Mouse (Mus musculus) frontal cortex, postnatal 10 days (tissue): ENCODE results near the gene Igll1.
"Not testable (repeated sequence)": the region's sequence is repeated elsewhere in the genome, so short reads cannot be mapped to it uniquely, and the experiment has no call there.

Source experiments
- DNase-seq, 2 experiments: peaks; one replicate each; pipeline ENCODE4 v3.0.0; 2022; ENCODE audit warnings: low spot score in 2 of 2, mixed read lengths in 1 of 2

Gene Igll1

DNA sequence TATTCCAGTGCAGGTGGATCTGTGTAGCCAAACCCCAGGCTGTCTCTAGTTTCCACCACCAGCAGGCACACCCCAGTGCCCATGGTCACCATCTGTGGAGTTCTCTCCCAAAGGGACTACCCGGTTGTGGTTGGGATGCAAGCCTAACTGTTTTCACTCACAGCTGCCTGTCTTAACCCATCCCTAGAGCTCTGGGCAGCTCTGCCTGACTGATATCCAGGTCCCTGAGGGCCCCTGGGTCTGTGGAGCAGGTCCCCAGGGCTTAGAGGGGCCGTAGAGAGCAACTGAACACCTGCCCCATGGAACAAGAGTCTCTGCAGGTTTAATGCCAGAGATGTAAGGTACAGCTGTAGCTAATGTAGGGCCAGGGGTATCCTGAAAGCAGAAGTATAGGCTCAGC is at the start of gene Igll1:
TSS of gene Igll1 (minus strand) at position 8 of the 400 bp plus-strand sequence.
- DNase-seq, result no peak

DNA sequence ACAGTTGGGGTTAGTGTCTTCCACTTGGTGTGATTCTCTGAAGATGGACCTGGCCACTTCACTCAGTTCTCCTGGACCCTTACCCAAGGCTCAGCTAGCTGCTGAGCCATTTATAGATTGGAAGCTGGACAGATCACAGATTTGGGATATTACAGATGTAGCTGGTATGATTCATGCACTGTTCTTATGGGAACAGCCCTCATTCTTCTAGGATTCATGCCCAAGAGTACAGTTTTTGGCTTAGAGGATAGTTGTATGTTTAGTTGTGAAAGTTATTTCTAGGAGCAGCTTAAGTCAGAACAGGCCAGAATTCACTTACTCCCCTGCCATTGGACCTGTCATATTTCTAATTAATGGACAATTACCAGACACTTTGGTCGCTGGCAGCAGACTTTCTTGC is 49.7 kb upstream of the Igll1 start:
- DNase-seq, result no peak

- DNase-seq, result peak; percentile 68 to 74
These were observed 48.1 kb upstream of the Igll1 start for GRCm38 (mm10) chr16:16911641-16912597.

GRCm38 (mm10) chr16:16907799-16908198 is 44.0 kb upstream of the Igll1 start:
- DNase-seq, result no peak

- DNase-seq, result no peak
These were observed 39.4 kb upstream of the Igll1 start for GRCm38 (mm10) chr16:16903188-16903587.

DNA sequence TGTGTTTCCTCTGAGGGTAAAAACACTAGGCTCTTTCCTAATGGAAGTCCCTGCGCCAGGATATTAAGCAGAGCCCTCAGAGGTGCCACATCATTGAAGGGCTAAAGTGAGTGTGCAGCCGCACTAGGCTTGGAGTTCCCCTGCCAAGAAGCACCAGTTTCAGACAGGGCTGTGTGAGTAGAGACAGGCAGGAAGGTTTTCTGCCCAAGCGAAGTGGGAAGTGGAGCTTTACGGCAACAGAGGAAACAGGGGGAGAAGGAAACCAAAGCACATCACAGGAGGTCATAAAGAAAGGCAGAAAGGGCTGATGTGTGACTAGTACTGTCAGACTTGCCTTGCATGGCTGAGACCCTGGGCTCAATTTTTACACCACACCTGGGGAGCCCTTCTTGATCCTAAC is 38.5 kb upstream of the Igll1 start:
- DNase-seq, result no peak

- no peak for DNase-seq
These were observed 33.3 kb upstream of the Igll1 start for GRCm38 (mm10) chr16:16897056-16897584.

DNA sequence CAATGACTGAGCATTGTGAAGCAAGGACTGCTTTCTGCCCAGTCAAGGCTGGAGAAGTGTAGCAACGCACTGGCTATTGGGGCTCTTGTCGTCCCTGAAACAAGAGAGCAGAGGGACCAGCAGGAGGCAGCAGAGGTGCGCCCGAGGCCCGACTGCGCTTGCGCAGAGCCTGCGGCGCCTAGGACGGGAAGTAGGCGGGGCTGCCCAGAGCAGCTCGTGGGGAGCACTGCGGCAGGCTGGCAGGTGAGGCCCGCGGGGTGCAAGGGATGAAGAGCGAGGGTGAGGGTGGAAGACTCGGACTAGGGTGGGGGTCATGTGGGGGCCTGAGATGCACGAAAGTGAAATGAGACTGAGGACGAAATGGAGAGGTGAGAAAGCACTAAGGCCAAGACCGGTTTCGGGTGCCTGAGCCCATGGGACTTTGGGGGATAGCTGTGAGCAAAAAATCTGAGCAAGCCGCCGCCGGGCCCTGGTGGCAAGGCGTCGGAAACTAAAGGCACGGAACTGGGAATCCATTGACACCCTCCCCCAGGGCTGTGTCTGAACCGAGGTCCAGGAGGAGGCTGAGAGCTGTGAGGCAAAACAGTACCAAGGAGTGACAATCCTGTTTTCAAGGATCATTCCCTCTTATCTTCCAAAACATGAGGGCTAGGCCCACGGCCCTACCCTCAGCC is 32.7 kb upstream of the Igll1 start, which contains the start of gene Ppm1f:
TSS of gene Ppm1f (plus strand) at position 88 of the 674 bp plus-strand sequence.
- DNase-seq, result peak; percentile 86 to 93

- DNase-seq, result no peak
These were observed 32.2 kb upstream of the Igll1 start for GRCm38 (mm10) chr16:16896015-16896381.

GRCm38 (mm10) chr16:16892366-16892765 is 28.6 kb upstream of the Igll1 start:
- DNase-seq, result no peak

DNA sequence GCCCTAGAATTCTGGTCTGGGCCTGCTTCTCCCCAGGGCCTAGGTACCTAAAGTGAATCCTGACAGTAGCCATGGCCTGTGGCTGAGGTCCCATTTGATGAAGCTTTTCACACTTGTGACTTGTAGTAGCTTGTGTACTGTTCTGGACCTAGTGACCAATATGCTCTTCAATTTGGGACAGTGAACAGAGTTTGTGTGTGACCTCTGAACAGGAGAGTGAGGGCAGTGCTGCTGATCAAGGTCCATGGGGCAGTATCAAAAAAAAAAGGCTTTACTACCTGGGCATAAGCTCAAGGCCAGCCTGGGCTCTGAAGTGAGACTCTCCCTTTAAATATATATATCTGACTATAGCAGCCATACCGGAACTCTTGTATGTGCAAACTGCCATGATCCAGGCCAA is 24.6 kb upstream of the Igll1 start:
- DNase-seq, result no peak

DNA sequence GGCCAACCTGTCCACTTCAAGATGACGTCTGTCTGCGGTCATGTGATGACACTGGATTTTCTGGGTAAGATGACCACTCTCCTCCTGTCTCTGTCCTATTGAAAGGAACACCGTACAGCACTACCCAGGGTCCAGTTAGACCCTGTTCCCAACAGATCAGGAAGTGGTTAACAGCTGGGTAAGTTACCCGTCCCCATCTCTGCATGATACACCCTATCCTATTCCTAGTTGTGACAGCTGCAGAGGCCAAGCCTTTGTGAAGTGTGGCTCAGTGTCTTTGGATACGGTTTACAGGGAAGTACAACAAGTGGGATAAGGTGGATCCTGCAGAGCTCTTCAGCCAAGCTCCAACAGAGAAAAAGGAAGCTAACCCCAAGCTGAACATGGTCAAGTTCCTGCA is 15.2 kb upstream of the Igll1 start:
- DNase-seq, result no peak

DNA sequence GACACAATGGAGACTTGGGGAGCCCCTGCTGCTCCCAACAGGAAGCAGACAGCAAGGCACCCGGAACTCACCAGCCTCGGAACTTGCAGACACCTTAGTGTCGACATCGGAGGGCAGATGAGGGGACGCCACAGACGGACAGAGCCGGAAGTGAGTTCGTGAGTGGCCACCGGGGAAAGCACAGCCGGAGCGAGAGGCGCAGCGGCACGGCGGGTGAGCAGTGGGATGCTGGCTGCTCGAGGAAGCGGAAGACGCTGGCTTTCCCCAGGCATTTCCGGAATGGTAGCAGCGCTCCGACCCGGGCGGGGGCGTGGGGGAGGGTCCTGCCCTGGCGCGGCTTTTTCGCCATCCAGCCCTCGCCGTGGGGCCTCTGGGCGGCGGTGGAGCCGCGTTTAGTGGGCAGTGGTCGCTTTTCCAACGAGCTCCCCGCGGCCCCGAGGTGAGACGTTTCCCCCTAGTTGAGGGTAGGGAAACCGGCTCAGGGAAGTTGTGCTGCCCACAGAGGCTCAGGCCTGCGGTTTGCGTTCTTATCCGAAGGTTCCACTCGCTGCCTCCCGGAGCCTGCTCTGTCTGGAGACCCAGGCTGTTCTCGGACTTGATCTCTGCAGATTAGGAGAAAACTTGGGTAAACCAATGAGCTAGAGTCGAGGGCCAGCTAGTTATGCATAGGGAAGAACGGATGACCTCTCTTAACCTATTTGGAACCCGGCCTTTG is 7.0 kb upstream of the Igll1 start, which contains the start of the genes Top3b and Vpreb1:
TSS of gene Top3b (plus strand) at position 120 of the 715 bp plus-strand sequence.
TSS of gene Vpreb1 (minus strand) at position 227 of the 715 bp plus-strand sequence.
- peak; percentile 89 to 90 for DNase-seq

DNA sequence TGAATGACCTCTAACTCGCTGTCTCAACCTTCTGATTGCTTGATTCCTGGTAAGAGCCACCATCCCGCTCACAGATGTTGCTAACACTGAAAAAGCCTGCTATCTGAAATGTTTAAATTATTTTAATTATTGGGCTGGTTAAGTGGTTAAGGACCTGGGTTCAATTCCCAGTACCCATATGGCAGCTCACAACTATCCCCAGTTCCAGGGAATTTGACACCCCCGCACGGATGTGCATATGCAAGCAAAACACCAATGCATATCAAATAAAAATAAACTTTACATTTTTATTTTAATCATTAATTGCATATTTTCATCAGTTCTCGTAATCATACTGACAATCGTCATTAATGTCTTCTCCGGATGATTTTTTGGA is 6.4 kb upstream of the Igll1 start:
- no peak for DNase-seq

- DNase-seq, result no peak
These were observed 2.1 kb upstream of the Igll1 start for GRCm38 (mm10) chr16:16865696-16866561.

- DNase-seq, result no peak
These were observed 1.4 kb upstream of the Igll1 start for GRCm38 (mm10) chr16:16865217-16865616.

GRCm38 (mm10) chr16:16862288-16862687 is 1.5 kb downstream of the Igll1 start:
- DNase-seq, result no peak

GRCm38 (mm10) chr16:16856731-16857476 is 6.9 kb downstream of the Igll1 start:
- no peak for DNase-seq

GRCm38 (mm10) chr16:16856054-16856453 is 7.7 kb downstream of the Igll1 start:
- not testable (repeated sequence) for DNase-seq

- no peak for DNase-seq
These were observed 8.2 kb downstream of the Igll1 start for GRCm38 (mm10) chr16:16855541-16855940.
